Mouse (Mus musculus) monocyte, adult 2 months (primary cell): ENCODE measurements around the gene Ssh3.
"Not testable (repeated sequence)": the region's sequence is repeated elsewhere in the genome, so short reads cannot be mapped to it uniquely, and the experiment has no call there.

Source experiments
- DNase-seq, 2 experiments: peaks; one replicate each; pipeline ENCODE4 v3.0.0; 2022; ENCODE audit warnings: low spot score in 2 of 2, low read depth in 1 of 2

The Ssh3 gene

DNA sequence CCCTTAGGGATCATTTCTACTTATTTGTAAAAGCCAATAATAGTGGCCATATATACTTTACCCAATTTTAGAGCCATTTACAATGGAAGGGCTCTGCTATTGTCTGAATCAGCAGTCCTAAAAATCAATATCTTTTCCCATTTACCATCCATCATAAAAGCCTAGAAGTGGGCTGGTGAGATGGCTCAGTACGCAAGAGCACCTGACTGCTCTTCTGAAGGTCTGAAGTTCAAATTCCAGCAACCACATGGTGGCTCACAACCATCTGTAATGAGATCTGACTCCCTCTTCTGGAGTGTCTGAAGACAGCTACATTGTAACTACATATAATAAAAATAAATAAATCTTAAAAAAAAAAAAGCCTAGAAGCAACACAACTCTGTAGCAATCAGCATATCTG, 20.3 kb downstream of the Ssh3 start:
- not testable (repeated sequence) for DNase-seq

DNA sequence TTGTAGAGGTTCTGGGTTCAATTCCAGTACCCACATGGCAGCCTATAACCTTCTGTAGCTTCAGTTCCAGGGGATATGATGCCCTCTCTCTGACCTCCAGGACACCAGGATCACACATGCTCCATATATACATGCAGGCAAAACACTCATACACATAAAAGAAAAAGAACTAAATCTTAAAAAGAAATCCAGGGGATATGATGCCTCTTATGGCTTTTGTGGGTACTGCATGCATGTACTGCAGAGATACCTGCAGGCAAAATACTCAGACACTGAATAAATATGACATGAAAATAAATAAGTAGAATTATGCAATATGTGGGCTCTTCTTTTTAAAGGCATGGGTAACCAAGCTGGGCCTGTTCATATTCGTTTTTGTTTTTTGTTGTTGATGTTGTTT, 22.0 kb downstream of the Ssh3 start:
- DNase-seq, result no peak

DNA sequence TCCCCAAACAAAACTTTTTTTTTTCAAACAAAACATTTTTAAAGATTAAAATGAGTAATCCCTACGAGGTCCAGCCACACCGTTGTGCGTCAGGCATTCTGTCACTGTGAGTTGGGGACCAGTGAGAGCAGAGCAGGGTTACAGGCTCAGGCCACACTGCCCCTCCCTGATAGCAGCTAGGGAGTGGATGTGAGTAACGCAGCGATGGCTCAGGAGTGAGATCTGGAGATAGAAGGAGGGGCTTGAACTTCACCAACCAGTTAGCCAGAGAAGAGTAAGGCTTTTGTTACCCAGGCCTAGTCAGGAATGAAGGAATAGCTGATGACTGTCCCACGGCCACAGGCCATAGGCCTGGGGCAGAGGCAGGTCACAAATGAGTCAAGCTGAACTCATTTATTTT, 24.2 kb downstream of the Ssh3 start:
- DNase-seq, result no peak

DNA sequence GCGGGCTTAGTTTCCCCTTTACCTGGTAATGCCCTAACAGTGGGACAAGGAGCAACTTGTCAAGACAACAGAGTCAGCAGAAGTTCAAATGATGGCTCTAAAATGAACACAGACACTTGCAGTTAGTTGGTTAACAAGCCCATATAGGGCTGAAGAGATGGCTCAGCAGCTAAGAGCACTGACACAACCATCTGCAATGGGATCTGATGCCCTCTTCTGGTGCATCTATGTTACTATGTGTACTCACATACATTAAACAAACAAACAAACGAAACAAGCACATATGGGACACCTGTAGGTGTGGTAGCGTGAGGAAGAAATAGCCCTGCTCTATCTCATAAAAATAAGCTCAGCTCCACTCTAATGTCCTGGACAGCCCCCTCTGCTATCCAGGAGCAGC, 26.6 kb downstream of the Ssh3 start:
- DNase-seq, result no peak

DNA sequence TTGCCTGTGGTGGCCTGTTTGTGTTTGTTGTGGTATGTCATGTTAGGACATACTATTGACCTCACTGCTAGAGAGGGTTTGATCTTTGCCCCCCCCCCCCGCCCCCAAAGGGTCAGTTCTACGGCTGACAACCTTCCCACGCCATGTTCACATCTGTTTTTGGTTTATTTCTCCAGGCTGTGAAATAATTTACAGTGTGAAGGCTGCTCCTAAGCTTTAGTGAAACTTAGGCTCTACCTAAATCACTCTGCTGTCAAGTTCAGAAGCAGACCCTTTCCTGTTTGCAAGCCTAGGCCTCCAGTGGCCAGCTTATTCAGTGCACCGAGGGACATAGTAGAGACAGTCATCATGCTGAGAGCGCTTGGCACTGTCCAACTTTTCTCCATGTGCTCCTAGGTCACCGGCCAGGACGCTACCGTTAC, 28.7 kb downstream of the Ssh3 start:
- no peak for DNase-seq

DNA sequence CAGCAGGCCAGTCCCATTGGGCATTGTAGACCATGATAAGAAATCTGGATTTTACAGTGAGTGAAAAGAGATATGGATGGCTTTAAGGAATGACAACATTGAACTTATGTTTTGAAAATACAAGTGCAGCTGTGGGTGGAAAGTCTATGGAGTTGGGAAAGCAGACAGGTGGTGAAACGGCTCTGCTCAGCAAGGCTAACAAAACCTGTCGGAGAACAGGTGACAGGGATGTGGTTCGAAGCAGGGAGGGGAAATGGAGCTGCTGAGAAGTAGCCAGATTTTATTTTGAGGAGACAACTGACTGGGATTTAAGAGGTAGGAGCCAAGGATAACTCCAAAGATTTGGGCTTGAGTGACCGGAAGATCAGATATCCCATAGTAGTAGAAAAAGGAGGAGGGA, 34.4 kb downstream of the Ssh3 start:
- no peak for DNase-seq

DNA sequence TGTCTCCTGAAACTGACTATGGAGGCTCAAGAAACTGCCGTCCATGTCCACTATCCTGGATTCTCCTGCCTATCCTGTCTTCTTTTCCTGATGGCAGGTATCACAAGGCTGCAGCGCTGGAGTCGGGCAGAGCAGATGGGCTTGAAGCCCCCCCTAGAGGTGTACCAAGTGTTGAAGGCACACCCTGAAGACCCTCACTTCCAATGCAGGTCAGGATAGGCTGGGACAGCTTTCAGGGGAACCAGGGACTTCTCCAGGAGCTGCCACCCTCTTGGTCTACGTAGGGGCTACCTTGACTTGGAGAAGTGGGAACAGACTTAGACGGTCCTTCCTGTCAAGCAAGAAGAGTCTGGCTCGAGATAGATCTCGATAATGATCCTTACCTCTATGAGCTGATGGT, 36.3 kb downstream of the Ssh3 start:
- DNase-seq, result no peak

DNA sequence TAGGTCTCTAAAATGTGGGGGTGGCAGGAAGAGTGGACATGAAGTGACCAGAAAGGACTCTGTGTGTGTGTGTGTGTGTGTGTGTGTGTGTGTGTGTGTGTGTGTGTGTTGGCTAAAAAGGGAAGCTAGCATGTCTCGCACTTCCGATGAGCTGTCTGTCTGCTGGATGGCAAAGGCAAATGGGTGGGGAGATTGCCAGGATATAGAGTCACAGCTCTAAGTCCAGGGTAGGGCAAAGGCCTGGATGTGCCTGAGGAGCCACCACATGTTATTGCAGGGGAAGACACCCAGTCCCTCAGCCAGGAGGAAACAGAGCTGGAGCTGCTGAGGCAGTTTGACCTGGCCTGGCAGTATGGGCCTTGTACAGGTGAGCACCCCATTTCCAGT, 36.8 kb downstream of the Ssh3 start:
- peak in 1 of 2 experiments; percentile 50 for DNase-seq

DNA sequence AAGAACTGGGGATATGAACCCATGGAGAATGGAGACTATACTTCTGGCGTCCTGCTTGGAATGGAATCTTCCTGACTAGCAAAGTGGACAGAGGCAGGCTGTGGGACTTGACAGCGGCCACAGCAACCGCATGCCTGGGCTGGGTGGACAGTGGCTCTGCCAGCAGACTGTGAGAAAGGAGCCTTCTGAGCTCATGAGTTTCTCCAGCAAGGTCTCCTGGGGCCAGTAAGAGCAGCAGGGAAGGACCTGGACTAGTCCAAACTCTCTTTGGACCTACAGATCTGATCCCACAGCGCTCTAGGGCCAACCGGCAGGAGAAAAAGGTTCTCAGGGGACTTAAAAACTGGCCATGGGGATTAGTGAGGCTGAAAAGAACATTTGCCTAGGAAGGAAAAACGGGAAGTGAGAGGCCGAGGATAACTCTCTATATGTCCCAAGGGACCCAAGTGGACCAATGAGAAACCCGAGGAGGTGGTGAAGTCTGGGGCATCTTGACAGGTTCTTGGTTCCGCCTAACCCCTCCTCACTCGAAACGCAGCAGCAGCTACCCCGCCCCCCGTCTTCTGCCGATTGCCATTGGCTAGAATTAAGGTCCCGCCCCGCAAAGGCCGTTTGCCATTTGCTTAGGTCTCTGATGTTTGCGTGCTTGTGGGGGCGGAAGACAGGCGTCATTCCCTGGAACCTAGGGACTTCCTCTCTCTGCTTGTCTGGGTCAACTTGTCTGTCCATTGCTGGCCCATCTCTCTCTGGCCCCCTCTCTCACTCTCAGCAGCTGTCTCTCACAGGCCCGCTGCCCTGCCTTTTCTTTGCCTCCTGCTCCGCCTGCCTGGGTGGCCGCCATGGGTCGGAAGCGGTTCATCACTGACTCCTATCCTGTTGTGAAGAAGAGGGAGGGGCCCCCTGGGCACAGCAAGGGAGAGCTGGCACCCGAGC, 37.5 kb downstream of the Ssh3 start, which contains the start of gene Pold4:
Gene Pold4, plus strand, starts transcription at position 647 of the 933 bp plus-strand sequence.
- DNase-seq, result peak; percentile 96

DNA sequence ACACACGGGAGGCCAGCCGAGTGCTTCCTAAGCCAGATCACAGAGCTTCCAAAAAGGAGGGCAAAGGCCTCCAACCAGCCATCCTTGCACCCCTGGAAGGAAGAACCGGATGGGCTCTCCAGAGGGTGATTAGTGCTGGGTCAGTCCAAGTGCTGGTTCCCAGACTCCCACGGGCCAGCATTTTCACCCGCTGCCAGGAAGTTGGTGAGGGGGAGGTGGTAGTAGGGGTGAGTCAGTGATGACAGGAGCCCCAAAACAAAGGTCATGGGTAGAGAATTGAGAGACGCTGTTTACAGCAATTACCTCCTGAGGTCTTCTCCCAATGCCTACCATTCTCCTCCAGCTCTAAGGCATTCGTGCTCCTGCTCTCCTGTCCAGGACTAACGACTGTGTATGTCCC, 38.6 kb downstream of the Ssh3 start:
- DNase-seq, result no peak

DNA sequence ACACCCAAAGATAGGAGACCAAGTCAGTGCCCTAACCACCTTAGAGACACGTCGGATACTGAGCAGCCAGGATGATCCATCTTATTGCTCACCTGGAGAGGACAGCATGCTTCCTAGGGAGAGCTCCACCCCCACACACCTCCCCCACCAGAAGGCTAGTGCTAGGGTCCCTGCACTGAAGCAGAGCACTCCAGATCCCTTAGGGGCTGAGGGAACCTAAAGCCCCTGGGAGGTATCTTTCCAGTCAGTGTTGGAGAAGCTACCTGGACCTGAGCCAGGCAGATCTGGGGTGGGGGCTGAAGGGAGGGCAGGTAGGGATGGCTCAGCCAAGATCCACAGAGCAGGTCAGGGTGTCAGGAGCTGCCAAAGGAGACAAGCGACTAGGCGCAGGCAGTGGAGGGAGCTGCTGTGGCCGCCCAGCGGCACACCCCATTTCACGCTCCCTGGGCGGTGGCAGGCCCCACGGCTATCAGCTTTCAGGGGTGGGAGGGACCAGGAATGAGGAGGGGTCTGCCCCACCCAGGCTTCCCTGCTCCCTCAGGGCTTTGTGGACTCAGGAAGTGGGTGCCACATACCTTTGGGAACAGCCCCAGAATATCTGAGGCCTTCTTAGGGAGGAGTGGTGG, 39.4 kb downstream of the Ssh3 start:
- no peak for DNase-seq

DNA sequence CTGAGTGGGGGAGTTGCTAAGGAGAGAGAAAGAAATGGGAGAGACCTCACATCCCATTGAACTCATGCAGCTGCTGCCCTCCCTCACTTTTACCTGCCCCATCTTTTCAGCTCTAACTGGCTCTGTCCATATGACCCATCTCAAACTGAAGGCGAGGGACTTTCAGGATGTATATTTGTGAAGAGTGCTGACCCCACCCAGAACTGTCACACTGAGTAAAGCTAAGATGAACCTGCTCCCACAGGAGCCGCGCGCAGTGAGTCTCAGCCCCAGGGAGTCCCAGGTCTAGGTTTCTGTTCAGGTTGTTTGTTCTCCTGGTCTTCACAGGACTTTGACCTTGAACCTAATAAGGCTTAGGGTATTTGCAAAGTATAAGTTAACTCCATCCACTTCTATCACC, 40.1 kb downstream of the Ssh3 start:
- no peak for DNase-seq

DNA sequence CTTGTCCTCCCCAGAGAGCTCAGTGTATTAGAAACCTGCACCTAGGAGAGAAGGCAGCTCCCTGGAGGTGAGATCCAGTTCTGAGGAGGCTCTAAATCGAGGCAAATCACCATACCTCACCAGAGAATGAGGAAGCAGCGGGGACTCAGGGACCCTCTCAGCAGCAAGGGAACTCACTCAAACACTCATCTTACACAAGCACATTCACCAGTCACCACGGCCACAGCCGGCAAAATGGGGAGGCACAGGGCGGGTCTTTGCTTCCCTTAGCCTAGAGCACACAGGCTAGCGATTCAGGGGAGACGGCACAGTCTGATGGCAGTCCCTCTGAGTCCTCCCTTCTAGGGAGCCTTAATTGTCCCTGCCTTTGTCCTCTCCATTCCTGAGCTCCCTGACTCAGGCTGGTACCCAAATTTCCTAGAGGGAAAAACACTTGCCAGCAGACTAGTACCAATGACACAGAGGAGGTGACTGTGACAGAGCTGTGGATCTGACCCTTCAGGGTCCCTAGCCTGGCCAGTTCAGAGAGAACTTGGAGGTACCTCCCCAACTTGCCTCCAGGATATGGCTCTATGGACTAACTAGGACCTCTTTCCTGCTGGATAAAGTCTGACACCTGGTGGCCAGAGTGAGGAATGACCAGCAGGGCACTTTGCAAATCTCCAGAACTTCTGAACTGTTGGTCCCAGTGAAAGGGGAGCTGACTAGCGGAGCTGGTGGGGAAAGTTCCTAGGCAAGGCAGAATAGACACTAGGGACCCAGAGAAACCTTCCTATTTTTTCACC, 40.9 kb downstream of the Ssh3 start:
- DNase-seq, result peak; percentile 35 to 58

DNA sequence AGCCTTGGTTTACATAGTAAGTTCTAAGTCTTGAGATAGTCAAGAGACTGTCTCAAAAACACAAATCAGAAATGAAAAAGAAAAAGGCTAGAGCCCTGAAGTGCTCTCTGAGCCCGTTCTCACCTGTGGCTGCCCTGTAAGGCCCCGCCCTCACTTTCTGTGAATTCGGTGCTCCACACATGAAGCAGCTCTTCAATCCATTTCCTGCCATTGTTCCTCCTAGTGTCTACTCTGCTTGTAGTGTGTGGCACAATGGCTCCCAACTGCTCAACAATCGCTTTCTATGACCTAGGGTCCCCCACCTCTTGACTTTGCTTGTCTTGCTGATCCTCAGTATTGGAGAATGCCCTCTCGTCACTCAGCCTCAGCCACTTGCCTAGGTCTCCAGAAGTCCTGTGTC, 41.5 kb downstream of the Ssh3 start:
- DNase-seq, result no peak

DNA sequence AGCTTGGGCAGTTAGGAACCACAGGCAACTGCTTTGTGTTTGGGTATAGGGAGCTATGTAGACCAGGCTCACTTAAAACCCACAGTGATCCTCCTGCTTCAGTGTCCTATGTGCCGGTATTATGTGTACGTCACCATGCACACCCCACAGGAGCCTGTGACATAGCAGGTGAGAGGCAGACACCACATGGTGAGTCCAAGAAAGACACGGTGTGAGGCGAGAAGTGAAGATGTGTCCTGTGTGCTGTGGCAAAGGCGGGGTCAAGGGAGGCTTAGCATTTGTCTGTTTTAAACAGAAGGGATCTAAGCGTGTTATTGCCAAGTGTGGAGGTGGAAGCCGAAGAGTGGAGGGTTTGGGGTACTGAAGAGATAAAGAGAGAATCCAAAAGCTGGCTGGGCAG, 42.2 kb downstream of the Ssh3 start:
- DNase-seq, result no peak

DNA sequence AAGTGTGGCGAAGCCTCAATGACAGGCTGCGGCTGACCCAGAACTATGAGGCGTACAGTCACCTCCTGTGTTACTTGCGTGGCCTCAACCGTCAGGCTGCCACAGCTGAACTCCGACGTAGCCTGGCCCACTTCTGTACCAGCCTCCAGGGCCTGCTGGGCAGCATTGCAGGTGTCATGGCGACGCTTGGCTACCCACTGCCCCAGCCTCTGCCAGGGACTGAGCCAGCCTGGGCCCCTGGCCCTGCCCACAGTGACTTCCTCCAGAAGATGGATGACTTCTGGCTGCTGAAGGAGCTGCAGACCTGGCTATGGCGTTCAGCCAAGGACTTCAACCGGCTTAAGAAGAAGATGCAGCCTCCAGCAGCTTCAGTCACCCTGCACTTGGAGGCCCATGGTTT, 46.8 kb downstream of the Ssh3 start:
- DNase-seq, result no peak

DNA sequence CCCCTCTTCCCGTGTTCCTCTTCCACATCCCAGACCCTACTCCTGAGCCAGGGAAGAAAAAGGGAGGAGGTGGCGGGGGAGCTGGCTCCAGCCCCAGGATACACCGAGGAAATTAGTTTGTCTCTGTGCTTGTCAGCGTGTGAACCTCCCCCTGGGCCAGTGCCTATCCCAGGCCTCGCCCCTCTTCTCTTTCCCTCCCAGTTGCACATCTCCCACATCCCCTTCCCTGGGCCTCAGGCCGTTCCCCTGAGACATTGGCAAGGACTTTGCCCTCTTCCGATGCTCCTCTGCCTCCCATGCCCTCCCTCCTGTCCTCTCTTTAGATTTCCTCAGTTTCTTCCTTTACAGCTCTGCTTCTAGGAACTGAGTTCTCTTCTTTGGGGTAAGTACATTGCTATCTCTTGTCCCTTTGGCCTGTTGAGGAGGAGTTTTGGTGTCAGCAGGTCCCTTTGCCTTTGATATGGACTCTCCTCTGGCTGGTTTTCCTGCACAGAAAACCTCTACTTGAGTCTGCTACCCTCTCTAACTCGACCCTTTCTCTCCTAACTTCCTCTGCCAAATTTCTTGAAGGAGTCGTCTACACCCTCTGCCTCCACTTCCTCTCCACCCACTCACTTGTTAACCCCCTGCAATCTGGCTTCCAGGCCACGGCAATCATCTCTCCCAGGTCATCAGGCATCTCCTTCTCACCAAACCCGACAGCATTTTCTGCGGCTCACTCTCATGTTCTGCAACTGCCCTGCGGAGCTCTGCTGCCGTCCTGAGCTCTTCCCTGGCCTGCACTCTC, 47.8 kb downstream of the Ssh3 start:
- DNase-seq, result no peak

DNA sequence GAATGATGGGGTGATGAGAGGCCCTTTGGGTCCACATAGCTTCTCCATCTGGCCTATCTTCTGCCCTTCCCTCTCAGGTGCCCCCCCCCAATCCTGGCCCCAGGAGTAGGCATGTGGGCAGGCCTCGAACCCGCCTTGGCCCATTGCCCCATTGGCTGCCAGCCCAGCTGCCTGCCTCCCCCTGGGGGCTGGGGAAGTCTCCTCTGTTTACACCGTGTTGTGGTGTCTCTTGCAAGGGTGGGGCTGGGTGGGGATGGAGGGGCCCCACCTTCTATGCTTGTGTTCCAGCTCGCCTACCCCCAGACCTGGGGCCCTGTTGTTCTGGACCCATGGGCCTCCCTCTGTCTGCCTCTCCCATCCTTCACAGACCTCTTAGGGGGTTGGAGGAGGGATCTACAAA, 48.6 kb downstream of the Ssh3 start:
- no peak for DNase-seq

DNA sequence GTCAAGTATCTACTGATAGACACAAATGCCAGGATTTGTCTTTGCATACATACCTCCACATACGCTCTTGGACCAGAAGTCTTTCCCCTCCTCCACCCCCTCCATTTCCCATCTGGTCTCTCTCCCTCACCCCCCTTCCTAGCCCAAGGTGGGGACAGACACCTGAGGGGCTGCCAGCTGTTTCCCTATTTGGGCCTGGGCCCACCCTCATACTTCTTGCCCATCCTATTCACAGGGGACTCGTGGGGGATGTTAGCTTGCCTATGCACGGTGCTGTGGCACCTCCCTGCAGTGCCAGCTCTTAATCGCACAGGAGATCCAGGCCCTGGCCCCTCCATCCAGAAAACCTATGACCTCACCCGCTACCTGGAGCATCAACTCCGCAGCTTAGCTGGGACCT, 49.0 kb downstream of the Ssh3 start:
- DNase-seq, result no peak

DNA sequence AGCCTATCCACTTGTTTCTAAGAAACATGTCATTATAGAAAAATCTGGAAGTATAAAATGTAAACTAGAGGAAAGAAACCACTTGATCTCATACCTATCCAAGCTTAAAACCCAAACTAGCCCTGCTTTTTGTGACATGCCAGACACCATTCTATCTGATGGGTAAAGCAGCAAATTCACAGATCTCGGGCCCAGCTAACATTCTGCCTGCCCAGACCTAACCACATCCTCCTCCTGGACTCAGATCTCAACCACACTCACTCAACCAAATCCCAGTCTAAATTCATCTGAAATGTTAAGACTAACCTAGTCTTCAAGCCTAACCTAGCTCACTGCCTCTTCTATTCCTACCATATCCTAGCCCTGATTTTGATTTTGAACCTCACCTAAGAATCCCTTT, 50.2 kb downstream of the Ssh3 start:
- DNase-seq, result no peak

DNA sequence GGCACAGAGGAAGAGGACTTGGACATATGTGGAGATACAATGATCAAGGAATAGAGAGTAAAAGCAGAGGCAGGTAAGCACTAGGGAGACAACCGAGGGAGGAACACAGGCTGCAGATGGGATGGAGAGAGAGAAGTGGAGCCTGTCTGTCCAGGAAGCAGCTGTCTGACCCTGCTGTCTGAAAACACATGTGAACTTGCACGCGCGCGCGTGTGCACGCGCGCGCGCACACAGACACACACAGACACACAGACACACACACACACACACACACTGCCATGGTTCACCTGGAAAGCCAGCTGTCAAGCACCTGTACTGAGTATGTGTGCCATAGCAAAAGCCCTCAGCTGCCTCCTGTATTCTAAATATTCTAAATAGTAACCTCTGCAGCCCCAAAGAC, 50.7 kb downstream of the Ssh3 start:
- DNase-seq, result no peak
